Mouse (Mus musculus): Measurements from ENCODE around the gene Smg1.

GRCm38 (mm10) chr7:118143602-118144001 is 99.9 kb downstream of the Smg1 start:
- no peak for TF ChIP-seq GATA1 (IDR thresholded peaks at IDR 0.05; ENCODE audit: borderline replicate concordance, low read length)
- TF ChIP-seq FLI1 (IDR thresholded peaks at IDR 0.05; ENCODE audit: low read length), result no peak

Measured in megakaryocyte, embryonic 14.5 days (primary cell).